Comparison of ENCODE assay signal across 26 mouse cellular contexts in genomic region chr7:115565060-115565426, GRCm38 (mm10).
A peak's percentile ranks its signal among the peaks of the same experiment; 100 is the strongest.
DNase-seq lines count a peak whose midpoint lies in the region; ATAC-seq and TF ChIP-seq lines count a peak whose summit lies in the region.
"Had no signal": no experiment of that assay in that cellular context is flagged by ENCODE, and none has a peak within 500 bp of the region (broad histone marks: within the 10 kb centered on the region; RNA-seq: fewer than 3 reads in every experiment).

No protein-coding gene starts in this region.

- 57% methylated on average over 5 of the region's 5 CpGs for WGBS in embryonic facial prominence, embryonic 13.5 days
- WGBS in embryonic facial prominence, embryonic 10.5 days, result 64% methylated on average over 5 of the region's 5 CpGs
- WGBS in hindbrain, embryonic 11.5 days, result 70% methylated on average over 5 of the region's 5 CpGs
- 60% methylated on average over 5 of the region's 5 CpGs for WGBS in hindbrain, embryonic 16.5 days
- 64% methylated on average over 5 of the region's 5 CpGs for WGBS in midbrain, embryonic 11.5 days
- 54% methylated on average over 5 of the region's 5 CpGs for WGBS in midbrain, postnatal 0 days
- 35% methylated on average over 5 of the region's 5 CpGs for WGBS in limb, embryonic 14.5 days

- no peak for TF ChIP-seq CTCF in midbrain, postnatal 0 days (IDR thresholded peaks at IDR 0.05)

- H3K4me1 ChIP-seq in embryonic facial prominence, embryonic 13.5 days, result peaks cover 20% of the 10 kb centered on the region
- H3K4me1 ChIP-seq in embryonic facial prominence, embryonic 10.5 days, result peaks cover 41% of the 10 kb centered on the region
- H3K4me1 ChIP-seq in hindbrain, embryonic 11.5 days (replicated peaks; ENCODE audit: control insufficient read depth, insufficient read depth, low read length), result peaks cover 7% of the 10 kb centered on the region
- H3K4me1 ChIP-seq in hindbrain, embryonic 16.5 days (ENCODE audit: control insufficient read depth, insufficient read depth, low read depth, low read length), result peaks cover 15% of the 10 kb centered on the region
- peaks cover 30% of the 10 kb centered on the region for H3K4me1 ChIP-seq in midbrain, embryonic 11.5 days (ENCODE audit: control insufficient read depth, insufficient read depth, low read length)
- 0 out of 2 replicates have a peak, but pooled peaks cover 2% of the 10 kb centered on the region for H3K4me1 ChIP-seq in midbrain, postnatal 0 days (ENCODE audit: insufficient read depth, low read length)
- H3K4me1 ChIP-seq in limb, embryonic 14.5 days (ENCODE audit: control insufficient read depth, insufficient read depth, low read length), result peaks cover 31% of the 10 kb centered on the region

- no peak overlapping the region for H3K4me3 ChIP-seq in embryonic facial prominence, embryonic 13.5 days
- no peak overlapping the region for H3K4me3 ChIP-seq in embryonic facial prominence, embryonic 10.5 days
- no peak overlapping the region for H3K4me3 ChIP-seq in hindbrain, embryonic 11.5 days (ENCODE audit: low read depth, low read length)
- H3K4me3 ChIP-seq in hindbrain, embryonic 16.5 days (ENCODE audit: low read length), result no peak overlapping the region
- no peak overlapping the region for H3K4me3 ChIP-seq in midbrain, embryonic 11.5 days (ENCODE audit: low read depth, low read length)
- no peak overlapping the region for H3K4me3 ChIP-seq in midbrain, postnatal 0 days (ENCODE audit: low read depth, low read length)
- H3K4me3 ChIP-seq in limb, embryonic 14.5 days (replicated peaks; ENCODE audit: low read length), result no peak overlapping the region
- H3K4me3 ChIP-seq: heart, embryonic 12.5 days; hindbrain, embryonic 13.5 days; intestine, embryonic 15.5 days; left cerebral cortex, adult 2 months; megakaryocyte, embryonic 14.5 days; neural tube, embryonic 12.5 days; stomach, embryonic 15.5 days had no signal

- DNase-seq in embryonic facial prominence, embryonic 10.5 days (ENCODE audit: low spot score), result no peak
- DNase-seq in hindbrain, embryonic 11.5 days (ENCODE audit: low spot score), result peak; percentile 9
- DNase-seq in midbrain, embryonic 11.5 days (ENCODE audit: low spot score, missing footprints), result peak; percentile 89
- DNase-seq in midbrain, postnatal 0 days (ENCODE audit: low spot score), result no peak
- no peak for DNase-seq in limb, embryonic 14.5 days (ENCODE audit: low spot score)
- no peak for DNase-seq in left cerebral cortex, postnatal 14 days (ENCODE audit: low spot score in 2 of 2)
- DNase-seq: adrenal gland, postnatal 14 days; cerebellum, adult 2 months; cerebellum, postnatal 25 days; heart, postnatal 10 days; kidney, adult 8-10 months; kidney, postnatal 10 days; left cerebral cortex, postnatal 4 days; right cerebral cortex, adult 18-20 months; thymus, postnatal 25 days had no signal

- H3K27me3 ChIP-seq in embryonic facial prominence, embryonic 13.5 days, result peaks cover 21% of the 10 kb centered on the region; the same call in 1 of the 2 replicates
- no peaks in the 10 kb centered on the region; the same call in 1 of the 2 replicates for H3K27me3 ChIP-seq in embryonic facial prominence, embryonic 10.5 days (replicated peaks; ENCODE audit: low read depth, poor library complexity, severe bottlenecking)
- no peaks in the 10 kb centered on the region for H3K27me3 ChIP-seq in hindbrain, embryonic 11.5 days (ENCODE audit: control insufficient read depth, insufficient read depth, low read length)
- no peaks in the 10 kb centered on the region for H3K27me3 ChIP-seq in hindbrain, embryonic 16.5 days (replicated peaks; ENCODE audit: control insufficient read depth, insufficient read depth, low read length)
- H3K27me3 ChIP-seq in midbrain, embryonic 11.5 days (ENCODE audit: control insufficient read depth, insufficient read depth, low read length), result no peaks in the 10 kb centered on the region; the same call in 1 of the 2 replicates
- no peaks in the 10 kb centered on the region; the same call in 1 of the 2 replicates for H3K27me3 ChIP-seq in midbrain, postnatal 0 days (ENCODE audit: insufficient read depth, low read length)
- no peaks in the 10 kb centered on the region for H3K27me3 ChIP-seq in limb, embryonic 14.5 days (ENCODE audit: control insufficient read depth, insufficient read depth, low read length)
- H3K27me3 ChIP-seq: heart, embryonic 12.5 days; intestine, embryonic 15.5 days; neural tube, embryonic 12.5 days; stomach, embryonic 15.5 days had no signal

- no peak overlapping the region for H3K4me2 ChIP-seq in embryonic facial prominence, embryonic 13.5 days
- H3K4me2 ChIP-seq in hindbrain, embryonic 11.5 days (replicated peaks; ENCODE audit: low read depth, low read length), result no peak overlapping the region
- no peak overlapping the region for H3K4me2 ChIP-seq in hindbrain, embryonic 16.5 days (ENCODE audit: low read length)
- no peak overlapping the region for H3K4me2 ChIP-seq in midbrain, embryonic 11.5 days
- no peak overlapping the region for H3K4me2 ChIP-seq in midbrain, postnatal 0 days (ENCODE audit: low read depth, low read length, poor library complexity, severe bottlenecking)
- no peak overlapping the region for H3K4me2 ChIP-seq in limb, embryonic 14.5 days (replicated peaks; ENCODE audit: low read depth, low read length, severe bottlenecking)
- H3K4me2 ChIP-seq: heart, embryonic 12.5 days; hindbrain, embryonic 13.5 days; intestine, embryonic 15.5 days; lung, embryonic 14.5 days; neural tube, embryonic 12.5 days; stomach, embryonic 15.5 days had no signal

- intact Hi-C loops in left cerebral cortex, postnatal 14 days (cut with DNase I), result no loop called here

- no peaks in the 10 kb centered on the region for H3K36me3 ChIP-seq in embryonic facial prominence, embryonic 13.5 days
- no peaks in the 10 kb centered on the region for H3K36me3 ChIP-seq in embryonic facial prominence, embryonic 10.5 days (replicated peaks)
- H3K36me3 ChIP-seq in hindbrain, embryonic 11.5 days (ENCODE audit: control insufficient read depth, insufficient read depth, low read length), result no peaks in the 10 kb centered on the region
- H3K36me3 ChIP-seq in hindbrain, embryonic 16.5 days (ENCODE audit: control insufficient read depth, insufficient read depth, low read length), result no peaks in the 10 kb centered on the region
- no peaks in the 10 kb centered on the region for H3K36me3 ChIP-seq in midbrain, embryonic 11.5 days (ENCODE audit: control insufficient read depth, insufficient read depth, low read length)
- H3K36me3 ChIP-seq in midbrain, postnatal 0 days (ENCODE audit: insufficient read depth, low read length), result no peaks in the 10 kb centered on the region
- no peaks in the 10 kb centered on the region for H3K36me3 ChIP-seq in limb, embryonic 14.5 days (ENCODE audit: control insufficient read depth, insufficient read depth, low read length)
- H3K36me3 ChIP-seq: heart, embryonic 12.5 days; hindbrain, embryonic 13.5 days; intestine, embryonic 15.5 days; neural tube, embryonic 12.5 days; stomach, embryonic 15.5 days had no signal

- 0 out of 2 replicates have a peak overlapping the region, but pooled peaks have one; percentile 44 for H3K27ac ChIP-seq in embryonic facial prominence, embryonic 13.5 days
- H3K27ac ChIP-seq in embryonic facial prominence, embryonic 10.5 days (replicated peaks), result no peak overlapping the region; the same call in 1 of the 2 replicates
- peak overlapping the region; percentile 32; the same call in 1 of the 2 replicates for H3K27ac ChIP-seq in hindbrain, embryonic 11.5 days (ENCODE audit: low read depth, low read length)
- H3K27ac ChIP-seq in hindbrain, embryonic 16.5 days (ENCODE audit: low read depth, low read length), result no peak overlapping the region
- H3K27ac ChIP-seq in midbrain, embryonic 11.5 days (ENCODE audit: low read depth, low read length), result no peak overlapping the region
- no peak overlapping the region for H3K27ac ChIP-seq in midbrain, postnatal 0 days (ENCODE audit: low read depth, low read length)
- H3K27ac ChIP-seq in limb, embryonic 14.5 days (replicated peaks; ENCODE audit: low read depth, low read length), result 0 out of 2 replicates have a peak overlapping the region, but pooled peaks have one; percentile 43
- H3K27ac ChIP-seq: intestine, embryonic 15.5 days; left cerebral cortex, adult 2 months; neural tube, embryonic 12.5 days; stomach, embryonic 15.5 days had no signal

- no peaks in the 10 kb centered on the region for H3K9me3 ChIP-seq in embryonic facial prominence, embryonic 13.5 days
- no peaks in the 10 kb centered on the region for H3K9me3 ChIP-seq in embryonic facial prominence, embryonic 10.5 days
- H3K9me3 ChIP-seq in hindbrain, embryonic 11.5 days (ENCODE audit: control insufficient read depth, low read length), result no peaks in the 10 kb centered on the region
- no peaks in the 10 kb centered on the region for H3K9me3 ChIP-seq in hindbrain, embryonic 16.5 days (ENCODE audit: control insufficient read depth, low read length)
- no peaks in the 10 kb centered on the region for H3K9me3 ChIP-seq in midbrain, embryonic 11.5 days (ENCODE audit: control insufficient read depth, low read length)
- no peaks in the 10 kb centered on the region for H3K9me3 ChIP-seq in midbrain, postnatal 0 days (ENCODE audit: low read length)
- H3K9me3 ChIP-seq in limb, embryonic 14.5 days (ENCODE audit: control insufficient read depth, low read length), result no peaks in the 10 kb centered on the region
- H3K9me3 ChIP-seq: heart, embryonic 12.5 days; hindbrain, embryonic 13.5 days; intestine, embryonic 15.5 days; megakaryocyte, embryonic 14.5 days; neural tube, embryonic 12.5 days; stomach, embryonic 15.5 days had no signal

- no peak overlapping the region for H3K9ac ChIP-seq in embryonic facial prominence, embryonic 13.5 days
- H3K9ac ChIP-seq in hindbrain, embryonic 11.5 days (ENCODE audit: low read depth, low read length), result no peak overlapping the region
- H3K9ac ChIP-seq in hindbrain, embryonic 16.5 days (ENCODE audit: low read depth, low read length), result no peak overlapping the region
- no peak overlapping the region for H3K9ac ChIP-seq in midbrain, embryonic 11.5 days (ENCODE audit: low read length)
- no peak overlapping the region for H3K9ac ChIP-seq in midbrain, postnatal 0 days (replicated peaks; ENCODE audit: low read length, poor library complexity, severe bottlenecking)
- no peak overlapping the region for H3K9ac ChIP-seq in limb, embryonic 14.5 days (ENCODE audit: low read depth, low read length, severe bottlenecking)
- H3K9ac ChIP-seq: heart, embryonic 12.5 days; hindbrain, embryonic 13.5 days; intestine, embryonic 15.5 days; lung, embryonic 14.5 days; neural tube, embryonic 12.5 days; stomach, embryonic 15.5 days had no signal

- TF ChIP-seq POLR2A in limb, embryonic 14.5 days (IDR thresholded peaks at IDR 0.05; ENCODE audit: borderline replicate concordance, extremely low read depth, insufficient read depth, insufficient read length), result no peak

- ATAC-seq in embryonic facial prominence, embryonic 13.5 days (ENCODE audit: insufficient number of reproducible peaks, insufficient read depth, low FRiP score, low TSS enrichment, low read depth), result no peak
- ATAC-seq in hindbrain, embryonic 11.5 days (ENCODE audit: low FRiP score), result no peak
- ATAC-seq in hindbrain, embryonic 16.5 days, result no peak
- no peak for ATAC-seq in midbrain, embryonic 11.5 days (ENCODE audit: low FRiP score)
- no peak for ATAC-seq in midbrain, postnatal 0 days (ENCODE audit: low FRiP score)
- no peak for ATAC-seq in limb, embryonic 14.5 days (ENCODE audit: low FRiP score, low read depth)
- ATAC-seq: CD4-positive, CD25-positive, alpha-beta regulatory T cell, adult 4 months; intestine, embryonic 15.5 days had no signal

Comparison
In these comparisons a context has a peak if more than half of its experiments do, and no peak if none do; other contexts are left out.
1. H3K27ac ChIP-seq: peak in embryonic facial prominence, embryonic 13.5 days (single experiment), hindbrain, embryonic 11.5 days (single experiment) and limb, embryonic 14.5 days (single experiment); none in embryonic facial prominence, embryonic 10.5 days (single experiment), hindbrain, embryonic 16.5 days (single experiment), midbrain, embryonic 11.5 days (single experiment) and midbrain, postnatal 0 days (single experiment).
2. DNase-seq: peak in hindbrain, embryonic 11.5 days (single experiment) and midbrain, embryonic 11.5 days (single experiment); none in embryonic facial prominence, embryonic 10.5 days (single experiment), midbrain, postnatal 0 days (single experiment), limb, embryonic 14.5 days (single experiment) and left cerebral cortex, postnatal 14 days (0 of 2).